26 mouse cellular contexts compared by ENCODE assay signal in genomic region chr3:122916191-122916680, GRCm38 (mm10). TPM values are rescaled to one million over a fixed set of nuclear protein-coding genes. Genes with fewer than 3 reads are reported as not detected.
"Had no signal": no experiment of that assay in that cellular context is flagged by ENCODE, and none has a peak within 500 bp of the region (broad histone marks: within the 10 kb centered on the region; RNA-seq: fewer than 3 reads in every experiment).

No protein-coding gene starts in this region.

- DNase-seq: retina, postnatal 1 day; right cerebral cortex, adult 18-20 months; right cerebral cortex, postnatal 14 days; right cerebral cortex, postnatal 25 days; right cerebral cortex, postnatal 4 days; spleen, adult 18-20 months; thymus, adult 18-20 months; thymus, adult 2 months; thymus, postnatal 14 days; thymus, postnatal 25 days; thymus, postnatal 36 days; thymus, postnatal 4 days had no signal

RNA-seq across cellular contexts. Expression of gene Gm10959, which starts 2.9 kb away (rescaled TPM):
- total RNA-seq: neutrophil, adult 5-6 weeks had no signal
- polyA plus RNA-seq: neural tube, embryonic 12.5 days; neural tube, embryonic 13.5 days; neural tube, embryonic 14.5 days; neural tube, embryonic 15.5 days; small intestine, adult 2 months; spleen, adult 2 months; stomach, embryonic 14.5 days; stomach, embryonic 15.5 days; stomach, embryonic 16.5 days; stomach, postnatal 0 days; testis, adult 2 months; thymus, adult 2 months; thymus, postnatal 0 days; urinary bladder, adult 2 months had no signal

RNA-seq across cellular contexts. Expression of gene Fabp2, which starts 21.4 kb away (rescaled TPM):
- total RNA-seq: neutrophil, adult 5-6 weeks had no signal
- polyA plus RNA-seq: neural tube, embryonic 12.5 days; neural tube, embryonic 13.5 days; neural tube, embryonic 14.5 days; neural tube, embryonic 15.5 days; spleen, adult 2 months; testis, adult 2 months had no signal
